Mouse (Mus musculus): ENCODE measurements around the gene Gm49510.

DNA sequence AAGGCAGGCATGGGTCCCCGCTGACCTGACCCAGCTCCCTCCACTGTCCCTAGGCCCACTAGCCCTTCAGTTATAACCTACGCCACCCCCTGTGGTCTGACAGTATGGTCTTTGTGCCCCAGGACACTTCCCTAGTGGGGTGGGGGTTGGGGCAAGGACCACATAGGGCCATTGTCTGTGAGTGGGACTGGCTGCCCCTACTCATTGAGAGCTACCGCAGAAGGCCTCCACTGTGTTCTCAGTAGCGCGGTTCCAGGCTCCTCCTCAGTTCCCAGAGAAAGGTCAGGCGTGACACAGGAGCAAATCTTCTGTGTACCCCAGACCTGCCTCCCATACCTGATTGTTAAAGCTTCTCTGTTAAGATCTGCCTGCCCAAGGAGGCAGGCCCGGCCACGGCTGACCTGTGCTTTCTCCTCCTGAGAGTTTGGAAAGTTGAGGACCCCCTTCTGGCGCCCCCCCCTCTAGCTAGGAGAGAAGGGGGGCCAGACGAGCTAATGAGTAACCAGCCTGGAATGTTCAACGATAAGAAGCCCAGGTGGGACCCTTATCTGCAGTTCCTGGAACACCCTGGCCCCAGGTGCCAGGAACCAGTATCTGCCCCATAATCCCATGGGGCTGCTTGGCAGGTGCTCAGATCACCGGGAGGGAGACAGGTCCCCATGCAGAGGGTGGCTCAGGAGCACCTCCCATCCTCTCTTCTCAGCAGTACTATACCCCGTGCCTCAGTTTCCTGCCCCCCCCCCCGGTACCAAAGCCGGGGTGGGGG is 49.2 kb upstream of the Gm49510 start:
- TF ChIP-seq POLR2A (IDR thresholded peaks at IDR 0.05; ENCODE audit: borderline replicate concordance, extremely low read depth, low read depth, low read length) (no peak; the same call in 1 of the 2 replicates), CTCF (IDR thresholded peaks at IDR 0.05; ENCODE audit: insufficient read depth, low read length) (no peak)

Data from lung, adult 2 months (tissue).